Mouse (Mus musculus) lung, adult 18-20 months (tissue): ENCODE measurements around the gene Phospho1.
"Not testable (repeated sequence)": the region's sequence is repeated elsewhere in the genome, so short reads cannot be mapped to it uniquely, and the experiment has no call there.

Experiments used
- DNase-seq, 2 experiments: peaks; one replicate each; pipeline ENCODE4 v3.0.0; 2022; ENCODE audit warnings: mixed read lengths in 2 of 2

The Phospho1 gene

DNA sequence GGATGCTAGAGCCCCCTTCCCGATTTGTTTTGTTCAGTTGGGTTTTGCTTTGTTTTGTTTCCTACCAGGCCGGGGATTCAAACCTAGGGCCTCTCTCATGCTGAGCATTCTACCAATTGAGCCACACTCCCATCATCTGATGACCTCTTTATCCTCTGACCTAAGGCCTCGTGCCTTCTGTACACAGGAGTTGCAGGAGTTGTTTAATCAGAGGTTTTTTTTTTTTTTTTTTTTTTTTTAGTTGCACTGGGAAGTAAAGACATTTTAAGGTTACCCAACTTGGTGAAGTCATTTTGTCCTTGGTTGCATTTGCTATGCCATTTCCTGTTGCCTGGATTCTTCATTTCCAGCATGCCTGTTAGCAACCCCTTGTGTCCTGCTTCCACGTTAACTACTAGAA lies 45.1 kb downstream of the Phospho1 start:
- no peak for DNase-seq

DNA sequence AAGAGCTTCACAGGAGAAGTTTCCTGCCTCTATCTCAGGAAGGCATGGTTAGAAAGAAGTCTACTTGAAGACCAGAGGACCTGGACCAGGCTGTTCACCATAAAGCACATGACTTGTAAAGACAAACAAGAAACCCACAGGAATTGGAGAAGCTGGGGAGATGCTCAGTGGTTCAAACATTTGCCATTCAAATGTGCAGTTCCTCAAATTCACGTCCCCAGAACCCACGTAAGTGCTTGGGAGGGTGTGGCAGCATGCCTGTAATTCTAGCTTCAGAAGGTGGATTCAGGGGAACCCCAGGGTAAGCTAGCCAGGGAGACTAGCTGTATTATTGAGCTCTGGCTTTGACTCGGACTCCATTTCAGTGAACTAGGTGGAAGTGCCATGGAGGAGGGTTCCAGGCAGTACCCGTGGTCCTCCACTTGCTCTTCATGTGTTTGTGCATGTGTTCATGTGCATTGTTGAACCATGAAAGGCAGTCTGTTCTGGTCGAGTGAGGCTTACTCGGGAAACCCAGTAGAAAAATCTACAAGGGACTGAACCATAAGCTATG lies 45.7 kb downstream of the Phospho1 start:
- DNase-seq = peak in 1 of 2 experiments; percentile 14

DNA sequence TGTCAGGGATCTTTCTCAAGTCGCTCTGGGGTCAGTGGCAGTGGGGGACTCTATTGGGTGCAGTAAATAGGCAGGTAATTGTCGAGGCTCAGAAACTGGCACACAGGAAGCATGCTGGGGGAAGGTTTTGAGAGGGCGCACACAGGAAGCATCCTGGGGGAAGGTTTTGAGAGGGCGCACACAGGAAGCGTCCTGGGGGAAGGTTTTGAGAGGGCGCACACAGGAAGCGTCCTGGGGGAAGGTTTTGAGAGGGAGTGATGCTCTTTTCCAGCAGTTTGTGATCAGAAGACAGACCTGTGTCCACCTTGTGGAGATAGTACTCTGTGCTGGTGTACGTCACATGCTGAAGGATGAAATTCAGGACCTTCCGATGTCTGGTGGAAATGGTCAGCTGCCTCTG lies 51.5 kb downstream of the Phospho1 start:
- DNase-seq = no peak

DNA sequence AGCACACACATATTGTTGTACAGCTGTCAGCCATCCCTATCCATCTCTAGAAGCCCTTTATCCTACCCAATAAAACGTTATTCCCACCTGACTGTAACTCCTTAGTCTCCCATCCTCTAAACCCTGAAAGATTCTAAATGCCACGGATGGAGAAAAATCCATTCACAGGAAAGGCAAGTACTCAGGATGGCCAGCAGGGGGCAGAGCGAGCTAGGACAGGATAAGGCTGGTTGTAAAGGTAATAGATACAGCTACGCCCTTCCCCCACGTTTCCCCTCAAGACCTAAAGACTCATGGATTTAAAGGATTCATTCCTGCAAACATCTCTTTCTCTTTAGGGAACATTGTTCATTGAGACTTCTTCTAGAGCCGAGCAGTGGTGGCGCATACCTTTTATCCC lies 52.0 kb downstream of the Phospho1 start:
- peak; percentile 27 to 36 for DNase-seq

DNA sequence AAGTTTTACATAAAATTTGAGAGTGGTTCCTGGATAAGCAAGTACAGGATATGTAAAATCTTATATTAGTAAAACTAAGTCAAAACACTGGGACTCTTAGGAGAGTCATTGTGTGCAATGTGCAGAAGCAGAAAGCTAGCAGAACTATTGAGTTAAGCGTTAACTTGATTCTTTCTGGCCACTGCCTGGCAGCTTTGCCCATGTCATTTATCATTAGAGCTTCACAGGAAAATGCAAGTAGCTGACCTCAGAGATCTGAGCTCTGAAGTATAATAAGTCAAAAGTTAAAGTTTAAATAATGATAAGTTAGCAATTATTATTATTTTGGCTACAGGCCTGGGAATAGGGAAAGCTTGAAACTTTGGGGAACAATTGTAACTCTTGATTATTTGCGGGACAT lies 55.6 kb downstream of the Phospho1 start:
- not testable (repeated sequence) for DNase-seq
